Mouse (Mus musculus): ENCODE results near the gene Defa34.
"Not testable (repeated sequence)": the region's sequence is repeated elsewhere in the genome, so short reads cannot be mapped to it uniquely, and the experiment has no call there.

- not testable (repeated sequence) for TF ChIP-seq POLR2A (IDR thresholded peaks at IDR 0.05; ENCODE audit: low read depth, low read length); CTCF (IDR thresholded peaks at IDR 0.05; ENCODE audit: extremely low read depth, insufficient read depth, insufficient read length, insufficient replicate concordance)
These were observed 10.1 kb upstream of the Defa34 start, which contains the start of gene Defa17 for GRCm38 (mm10) chr8:21655480-21655879.

Data from spleen, adult 2 months (tissue).